Mouse (Mus musculus) hindbrain, embryonic 16.5 days (tissue): ENCODE data around the gene Igsf9. TPM values are rescaled to one million over a fixed set of nuclear protein-coding genes. Genes with fewer than 3 reads are reported as not detected.

ENCODE experiments used
- ATAC-seq: fragments of 200-750 bp; cut with Nextera tagmentation; 2 replicates; pipeline ENCODE4 v1.8.0; 2017; ENCODE audit warnings: moderate TSS enrichment, moderate library complexity
- H3K27ac ChIP-seq: fragments of 300-500 bp; sonication (generic); 2 replicates; pipeline ENCODE4 v1.5.1; 2014; ENCODE audit warnings: low read depth, mild to moderate bottlenecking, control low read depth, low read length, moderate library complexity
- H3K27me3 ChIP-seq: fragments of 300-500 bp; sonication (generic); replicated peaks from 2 replicates; pipeline ENCODE4 v1.6.1; 2014; ENCODE audit warnings: low read length; ENCODE audit not compliant: control insufficient read depth, insufficient read depth
- H3K36me3 ChIP-seq: fragments of 300-500 bp; sonication (generic); 2 replicates; pipeline ENCODE4 v1.6.1; 2014; ENCODE audit warnings: mild to moderate bottlenecking, low read length, moderate library complexity, mixed read lengths; ENCODE audit not compliant: control insufficient read depth, insufficient read depth
- H3K4me1 ChIP-seq: fragments of 300-500 bp; sonication (generic); 2 replicates; pipeline ENCODE4 v1.6.1; 2014; ENCODE audit warnings: low read depth, low read length; ENCODE audit not compliant: control insufficient read depth, insufficient read depth
- H3K4me2 ChIP-seq: fragments of 300-500 bp; sonication (generic); 2 replicates; pipeline ENCODE4 v1.6.1; 2014; ENCODE audit warnings: mild to moderate bottlenecking, low read length, control low read depth, moderate library complexity
- H3K4me3 ChIP-seq: fragments of 300-500 bp; sonication (generic); 2 replicates; pipeline ENCODE4 v1.5.1; 2014; ENCODE audit warnings: mild to moderate bottlenecking, low read length, control low read depth, moderate library complexity
- H3K9ac ChIP-seq: fragments of 300-500 bp; sonication (generic); 2 replicates; pipeline ENCODE4 v1.6.1; 2014; ENCODE audit warnings: low read depth, mild to moderate bottlenecking, control low read depth, low read length, moderate library complexity
- H3K9me3 ChIP-seq: fragments of 300-500 bp; sonication (generic); 2 replicates; pipeline ENCODE4 v1.6.1; 2014; ENCODE audit warnings: mild to moderate bottlenecking, low read length, moderate library complexity; ENCODE audit not compliant: control insufficient read depth
- whole genome bisulfite sequencing: fragments of 180-500 bp; shearing (Covaris S2); extraction: QIAGEN DNeasy Blood & Tissue Kit; methylation state at CpG from one replicate; pipeline ENCODE4 v1.1.7; 2014; 5-methylcytosine and 5-hydroxymethylcytosine counted together
- polyA plus RNA-seq: library from polyadenylated mRNA; unstranded; fragments of >200 nt; fragmentation: Nextera tagmentation; extraction: Ambion mirVana; gene quantifications from 2 replicates; pipeline ENCODE4 v1.2.1, GENCODE M21; 2015

Gene Igsf9
- polyA plus RNA-seq, 1 experiment from 2014 or later: 32.9 TPM

DNA sequence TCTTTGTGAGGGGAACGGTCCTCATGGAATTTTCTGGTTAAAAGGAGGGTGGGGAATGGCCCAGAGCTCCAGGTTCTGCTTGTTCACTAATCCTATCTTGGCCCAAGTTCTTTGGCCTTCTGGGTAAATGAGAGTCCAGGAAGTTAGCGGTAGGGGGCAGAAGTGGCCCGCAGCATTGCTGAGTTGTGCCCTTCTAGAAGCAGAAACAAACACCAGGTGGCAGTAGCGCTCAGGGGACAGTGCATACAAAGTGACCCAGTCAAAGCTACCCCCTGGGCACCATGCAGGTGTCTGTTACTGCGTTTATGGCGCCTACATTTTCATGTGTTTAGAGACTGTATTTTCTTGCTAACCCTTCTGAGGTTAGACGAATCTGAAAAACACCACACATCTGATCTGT is 47.1 kb downstream of the Igsf9 start:
- peak; percentile 76 for ATAC-seq
- Histone ChIP-seq H3K4me1 (peaks cover 18% of the 10 kb centered on the region), H3K27ac (no peak overlapping the region), H3K36me3 (no peaks in the 10 kb centered on the region), H3K27me3 (no peaks in the 10 kb centered on the region; the same call in 1 of the 2 replicates), H3K9ac (no peak overlapping the region), H3K9me3 (no peaks in the 10 kb centered on the region), H3K4me2 (no peak overlapping the region), H3K4me3 (no peak overlapping the region)
- 9% methylated on average over 7 of the region's 7 CpGs for WGBS

DNA sequence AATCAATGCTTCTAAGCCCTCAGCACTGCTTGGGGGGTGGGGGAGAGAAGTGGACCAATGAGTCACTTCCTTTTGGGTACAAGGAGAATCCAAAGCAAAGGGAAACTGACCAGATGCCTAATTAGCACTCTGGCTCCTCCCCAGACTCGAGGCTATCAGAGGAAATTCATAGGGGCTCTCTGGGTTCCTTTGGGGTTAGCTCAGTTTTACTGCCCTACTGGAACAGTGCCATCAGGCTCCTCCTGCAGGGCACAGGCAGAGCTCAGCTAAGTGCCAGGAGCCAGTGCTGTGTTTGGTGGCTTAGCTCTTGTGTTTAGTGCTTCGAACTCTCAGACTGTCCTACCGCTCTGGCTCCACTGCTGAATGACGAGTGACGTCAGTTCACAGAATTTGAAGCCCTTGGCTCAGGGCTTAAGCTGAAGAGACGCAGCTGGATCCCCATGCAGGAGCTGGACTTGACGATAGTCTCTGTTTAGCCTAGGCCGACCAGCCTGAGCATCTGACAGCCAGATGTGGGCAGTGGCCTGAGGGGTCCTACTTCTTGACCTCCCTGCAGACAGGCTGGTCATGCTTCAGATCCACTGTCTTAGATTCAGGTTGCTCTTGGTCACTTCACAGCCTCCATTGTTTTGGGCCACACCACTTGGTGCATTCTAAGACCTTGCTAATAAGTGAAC is 49.1 kb downstream of the Igsf9 start:
- Histone ChIP-seq H3K36me3 (no peaks in the 10 kb centered on the region), H3K4me3 (no peak overlapping the region), H3K27ac (no peak overlapping the region), H3K27me3 (no peaks in the 10 kb centered on the region; the same call in 1 of the 2 replicates), H3K4me2 (no peak overlapping the region), H3K4me1 (peaks cover 15% of the 10 kb centered on the region), H3K9me3 (no peaks in the 10 kb centered on the region), H3K9ac (no peak overlapping the region)
- 50% methylated on average over 8 of the region's 8 CpGs for WGBS
- ATAC-seq: peak; percentile 5; the same call in 1 of the 2 replicates

- H3K27me3 ChIP-seq: no peaks in the 10 kb centered on the region; the same call in 1 of the 2 replicates
- H3K4me3 ChIP-seq: peak overlapping the region; percentile 32
- H3K9ac ChIP-seq: peak overlapping the region; percentile 63
- 3% methylated on average over 11 of the region's 13 CpGs for WGBS
- no peak overlapping the region for H3K27ac ChIP-seq
- H3K4me2 ChIP-seq: peak overlapping the region; percentile 53
- no peaks in the 10 kb centered on the region for H3K9me3 ChIP-seq
- no peaks in the 10 kb centered on the region for H3K36me3 ChIP-seq
- peaks cover 15% of the 10 kb centered on the region for H3K4me1 ChIP-seq
- ATAC-seq: peak; percentile 53
Measured at GRCm38 (mm10) chr1:172532551-172532950, 51.0 kb downstream of the Igsf9 start.

DNA sequence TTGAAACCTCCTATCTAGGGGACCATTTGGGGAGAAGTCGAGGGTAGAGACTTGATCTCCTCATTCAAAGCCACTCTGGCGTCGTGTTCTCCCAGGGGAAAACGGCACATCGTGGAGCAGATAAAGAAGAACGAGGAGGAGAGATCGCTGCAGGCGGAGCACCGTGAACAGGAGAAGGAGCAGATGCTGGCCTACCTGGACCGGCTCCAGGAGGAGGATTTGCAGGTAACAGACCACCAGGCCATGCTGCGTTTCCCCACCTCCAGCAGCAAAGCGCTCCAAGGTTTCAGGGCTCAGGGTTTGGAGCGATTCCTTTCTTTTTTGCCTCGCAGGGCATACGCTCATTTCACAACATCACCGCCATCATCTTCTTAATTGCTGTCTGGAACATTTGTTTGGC is 53.5 kb downstream of the Igsf9 start:
- H3K4me2 ChIP-seq: no peak overlapping the region
- 75% methylated on average over 16 of the region's 16 CpGs for WGBS
- H3K4me1 ChIP-seq: peaks cover 20% of the 10 kb centered on the region
- ATAC-seq: no peak
- no peaks in the 10 kb centered on the region for H3K9me3 ChIP-seq
- H3K27ac ChIP-seq: no peak overlapping the region
- no peaks in the 10 kb centered on the region for H3K36me3 ChIP-seq
- H3K4me3 ChIP-seq: no peak overlapping the region
- no peak overlapping the region for H3K9ac ChIP-seq
- no peaks in the 10 kb centered on the region for H3K27me3 ChIP-seq

GRCm38 (mm10) chr1:172539827-172540226 is 58.2 kb downstream of the Igsf9 start:
- Histone ChIP-seq H3K36me3 (no peaks in the 10 kb centered on the region), H3K4me3 (no peak overlapping the region), H3K4me2 (no peak overlapping the region), H3K27me3 (no peaks in the 10 kb centered on the region; the same call in 1 of the 2 replicates), H3K9me3 (no peaks in the 10 kb centered on the region), H3K9ac (no peak overlapping the region; the same call in 1 of the 2 replicates), H3K27ac (0 out of 2 replicates have a peak overlapping the region, but pooled peaks have one; percentile 21), H3K4me1 (peaks cover 9% of the 10 kb centered on the region; the same call in 1 of the 2 replicates)
- ATAC-seq: peak; percentile 22; the same call in 1 of the 2 replicates
- WGBS: 58% methylated on average over 6 of the region's 6 CpGs

GRCm38 (mm10) chr1:172540283-172540820 is 58.8 kb downstream of the Igsf9 start:
- H3K36me3 ChIP-seq: no peaks in the 10 kb centered on the region
- H3K27ac ChIP-seq: 0 out of 2 replicates have a peak overlapping the region, but pooled peaks have one; percentile 21
- 43% methylated on average over 11 of the region's 11 CpGs for WGBS
- H3K4me2 ChIP-seq: no peak overlapping the region
- no peaks in the 10 kb centered on the region; the same call in 1 of the 2 replicates for H3K27me3 ChIP-seq
- H3K4me1 ChIP-seq: peaks cover 9% of the 10 kb centered on the region; the same call in 1 of the 2 replicates
- peak; percentile 60; the same call in 1 of the 2 replicates for ATAC-seq
- peak overlapping the region; percentile 51 for H3K9ac ChIP-seq
- H3K4me3 ChIP-seq: no peak overlapping the region
- no peaks in the 10 kb centered on the region for H3K9me3 ChIP-seq

DNA sequence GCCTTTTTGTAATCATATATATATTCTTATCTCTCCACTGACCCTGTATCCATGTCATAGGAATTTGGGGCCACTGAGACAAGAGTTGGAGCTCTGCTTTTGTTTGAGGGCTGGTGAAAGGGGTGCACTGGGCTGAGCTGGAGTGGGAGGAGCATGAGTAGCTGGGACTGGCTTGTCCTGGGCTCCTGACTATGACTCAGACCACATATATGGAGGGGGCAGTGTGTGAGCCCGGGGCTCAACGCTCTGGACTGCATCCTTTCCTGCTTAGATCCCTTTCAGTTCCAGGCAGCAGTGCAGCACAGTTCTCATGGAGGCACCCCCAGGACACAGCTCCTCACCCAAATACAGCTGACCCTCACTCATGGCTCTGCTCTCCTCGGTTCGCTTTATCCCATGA is 64.5 kb downstream of the Igsf9 start:
- WGBS: 85% methylated on average over 4 of the region's 4 CpGs

More for the DNA sequence above, 64.5 kb downstream of the Igsf9 start:
- H3K4me1 ChIP-seq: peaks cover 17% of the 10 kb centered on the region
- no peak for ATAC-seq
- H3K9ac ChIP-seq: no peak overlapping the region
- no peak overlapping the region for H3K4me3 ChIP-seq
- H3K27ac ChIP-seq: no peak overlapping the region
- H3K4me2 ChIP-seq: no peak overlapping the region
- H3K9me3 ChIP-seq: no peaks in the 10 kb centered on the region
- H3K36me3 ChIP-seq: no peaks in the 10 kb centered on the region
- H3K27me3 ChIP-seq: no peaks in the 10 kb centered on the region; the same call in 1 of the 2 replicates

Other genes with a start within 250 kb of the Igsf9 start
- 0.06 TPM in 1 of 2 replicates, not detected in the other for gene Atp1a4, start 223.4 kb upstream of the Igsf9 start, polyA plus RNA-seq
- 84.7 and 88.3 TPM in 2 replicates for gene Igsf8, start 220.1 kb upstream of the Igsf9 start, polyA plus RNA-seq
- gene Atp1a2, start 183.7 kb upstream of the Igsf9 start, polyA plus RNA-seq: 96.7 and 102 TPM in 2 replicates
- gene Kcnj9, start 152.5 kb upstream of the Igsf9 start, polyA plus RNA-seq: 4.9 and 5.6 TPM in 2 replicates
- 3.5 and 3.9 TPM in 2 replicates for gene Kcnj10, start 140.6 kb upstream of the Igsf9 start, polyA plus RNA-seq
- 3.1 and 3.9 TPM in 2 replicates for gene Pigm, start 105.2 kb upstream of the Igsf9 start, polyA plus RNA-seq
- 0.11 and 0.23 TPM in 2 replicates for gene Slamf9, start 6.4 kb upstream of the Igsf9 start, polyA plus RNA-seq
- 71.7 and 84.9 TPM in 2 replicates for gene Tagln2, start 18.3 kb downstream of the Igsf9 start, polyA plus RNA-seq
- 4.9 and 5.4 TPM in 2 replicates for gene Cfap45, start 39.0 kb downstream of the Igsf9 start, polyA plus RNA-seq
- 0.84 and 1.2 TPM in 2 replicates for gene Vsig8, start 74.2 kb downstream of the Igsf9 start, polyA plus RNA-seq
- not detected in 2 replicates for gene Slamf8, start 108.8 kb downstream of the Igsf9 start, polyA plus RNA-seq
- gene Fcrl6, start 120.8 kb downstream of the Igsf9 start, polyA plus RNA-seq: 0.13 and 0.15 TPM in 2 replicates
- 8.4 and 9.5 TPM in 2 replicates for gene Dusp23, start 151.2 kb downstream of the Igsf9 start, polyA plus RNA-seq
- 0.09 TPM in 1 of 2 replicates, not detected in the other for gene Crp, start 216.3 kb downstream of the Igsf9 start, polyA plus RNA-seq